Mouse (Mus musculus): ENCODE data around the gene Nmt2. TPM values are rescaled to one million over a fixed set of nuclear protein-coding genes. Genes with fewer than 3 reads are reported as not detected.

Gene Nmt2
- polyA plus RNA-seq, 1 experiment = 11.1 TPM

- no peak for TF ChIP-seq GATA1 (IDR thresholded peaks at IDR 0.05; ENCODE audit: low read length)
These were observed 8.2 kb downstream of the Nmt2 start for GRCm38 (mm10) chr2:3292170-3292569.

GRCm38 (mm10) chr2:3295826-3296225 lies 11.8 kb downstream of the Nmt2 start:
- TF ChIP-seq GATA1 (IDR thresholded peaks at IDR 0.05; ENCODE audit: low read length) = no peak

GRCm38 (mm10) chr2:3305426-3306025 lies 21.5 kb downstream of the Nmt2 start:
- TF ChIP-seq GATA1 (IDR thresholded peaks at IDR 0.05; ENCODE audit: low read length) = no peak

GRCm38 (mm10) chr2:3323132-3323531 lies 39.1 kb downstream of the Nmt2 start:
- no peak for TF ChIP-seq GATA1 (IDR thresholded peaks at IDR 0.05; ENCODE audit: low read length)

- TF ChIP-seq GATA1 (IDR thresholded peaks at IDR 0.05; ENCODE audit: low read length) = no peak
These were observed 40.5 kb downstream of the Nmt2 start for GRCm38 (mm10) chr2:3324381-3325130.

- no peak for TF ChIP-seq GATA1 (IDR thresholded peaks at IDR 0.05; ENCODE audit: low read length)
These were observed 42.5 kb downstream of the Nmt2 start for GRCm38 (mm10) chr2:3326547-3326946.

GRCm38 (mm10) chr2:3327351-3327750 lies 43.3 kb downstream of the Nmt2 start:
- TF ChIP-seq GATA1 (IDR thresholded peaks at IDR 0.05; ENCODE audit: low read length) = no peak

GRCm38 (mm10) chr2:3331071-3331703 lies 47.2 kb downstream of the Nmt2 start:
- no peak for TF ChIP-seq GATA1 (IDR thresholded peaks at IDR 0.05; ENCODE audit: low read length)

- TF ChIP-seq GATA1 (IDR thresholded peaks at IDR 0.05; ENCODE audit: low read length) = no peak
These were observed 48.0 kb downstream of the Nmt2 start for GRCm38 (mm10) chr2:3332056-3332455.

GRCm38 (mm10) chr2:3332484-3333242 lies 48.7 kb downstream of the Nmt2 start, which contains the start of gene Rpp38:
Rpp38 (minus strand) TSS chr2:3332643.
- no peak for TF ChIP-seq GATA1 (IDR thresholded peaks at IDR 0.05; ENCODE audit: low read length)

- TF ChIP-seq GATA1 (IDR thresholded peaks at IDR 0.05; ENCODE audit: low read length) = no peak
These were observed 49.7 kb downstream of the Nmt2 start for GRCm38 (mm10) chr2:3333761-3334160.

GRCm38 (mm10) chr2:3335611-3336301 lies 51.7 kb downstream of the Nmt2 start, which contains the start of gene Acbd7:
Acbd7 (plus strand) TSS chr2:3336168.
- TF ChIP-seq GATA1 (IDR thresholded peaks at IDR 0.05; ENCODE audit: low read length) = no peak

GRCm38 (mm10) chr2:3348422-3348821 lies 64.4 kb downstream of the Nmt2 start:
- TF ChIP-seq GATA1 (IDR thresholded peaks at IDR 0.05; ENCODE audit: low read length) = no peak

- no peak for TF ChIP-seq GATA1 (IDR thresholded peaks at IDR 0.05; ENCODE audit: low read length)
These were observed 64.9 kb downstream of the Nmt2 start for GRCm38 (mm10) chr2:3348919-3349318.

- no peak for TF ChIP-seq GATA1 (IDR thresholded peaks at IDR 0.05; ENCODE audit: low read length)
These were observed 69.1 kb downstream of the Nmt2 start for GRCm38 (mm10) chr2:3353160-3353559.

All from G1E-ER4 (cell line).